Mouse (Mus musculus): Measurements from ENCODE around the gene Myom1. TPM values are rescaled to one million over a fixed set of nuclear protein-coding genes. Genes with fewer than 3 reads are reported as not detected.

Gene Myom1
- polyA plus RNA-seq, 1 experiment from 2014 or later: 1.3 TPM

- 81% methylated on average over 3 of the region's 3 CpGs for WGBS
- Histone ChIP-seq H3K36me3 (ENCODE audit: control insufficient read depth, insufficient read depth) (no peaks in the 10 kb centered on the region), H3K27me3 (replicated peaks; ENCODE audit: control insufficient read depth, insufficient read depth, low read length) (no peaks in the 10 kb centered on the region), H3K4me3 (replicated peaks; ENCODE audit: low read length) (no peak overlapping the region), H3K4me2 (ENCODE audit: low read length) (no peak overlapping the region), H3K9ac (replicated peaks; ENCODE audit: low read depth, low read length) (no peak overlapping the region), H3K9me3 (ENCODE audit: control insufficient read depth, low read length) (no peaks in the 10 kb centered on the region), H3K4me1 (replicated peaks; ENCODE audit: control insufficient read depth, insufficient read depth, low read length) (no peaks in the 10 kb centered on the region), H3K27ac (ENCODE audit: low read length) (no peak overlapping the region)
- no peak for ATAC-seq
Observed at GRCm38 (mm10) chr17:71057758-71058157, 55.3 kb downstream of the Myom1 start.

- H3K36me3 ChIP-seq (ENCODE audit: control insufficient read depth, insufficient read depth): no peaks in the 10 kb centered on the region
- no peaks in the 10 kb centered on the region for H3K9me3 ChIP-seq (ENCODE audit: control insufficient read depth, low read length)
- 85% methylated on average over 3 of the region's 3 CpGs for WGBS
- H3K27ac ChIP-seq (ENCODE audit: low read length): no peak overlapping the region
- no peak overlapping the region for H3K4me3 ChIP-seq (replicated peaks; ENCODE audit: low read length)
- H3K4me1 ChIP-seq (replicated peaks; ENCODE audit: control insufficient read depth, insufficient read depth, low read length): no peaks in the 10 kb centered on the region
- H3K9ac ChIP-seq (replicated peaks; ENCODE audit: low read depth, low read length): no peak overlapping the region
- ATAC-seq: no peak
- H3K4me2 ChIP-seq (ENCODE audit: low read length): no peak overlapping the region
- H3K27me3 ChIP-seq (replicated peaks; ENCODE audit: control insufficient read depth, insufficient read depth, low read length): no peaks in the 10 kb centered on the region
Observed at GRCm38 (mm10) chr17:71059213-71059612, 56.8 kb downstream of the Myom1 start.

GRCm38 (mm10) chr17:71062049-71062560, 59.7 kb downstream of the Myom1 start:
- 47% methylated on average over 5 of the region's 5 CpGs for WGBS

GRCm38 (mm10) chr17:71062870-71063602, 60.6 kb downstream of the Myom1 start:
- Histone ChIP-seq H3K4me1 (replicated peaks; ENCODE audit: control insufficient read depth, insufficient read depth, low read length) (no peaks in the 10 kb centered on the region), H3K27ac (ENCODE audit: low read length) (no peak overlapping the region), H3K36me3 (ENCODE audit: control insufficient read depth, insufficient read depth) (no peaks in the 10 kb centered on the region), H3K9me3 (ENCODE audit: control insufficient read depth, low read length) (no peaks in the 10 kb centered on the region), H3K27me3 (replicated peaks; ENCODE audit: control insufficient read depth, insufficient read depth, low read length) (no peaks in the 10 kb centered on the region), H3K4me3 (replicated peaks; ENCODE audit: low read length) (no peak overlapping the region), H3K4me2 (ENCODE audit: low read length) (no peak overlapping the region), H3K9ac (replicated peaks; ENCODE audit: low read depth, low read length) (no peak overlapping the region)
- 78% methylated on average over 13 of the region's 13 CpGs for WGBS
- peak; percentile 69 for ATAC-seq

More at GRCm38 (mm10) chr17:71062049-71062560, 59.7 kb downstream of the Myom1 start:
- Histone ChIP-seq H3K4me1 (replicated peaks; ENCODE audit: control insufficient read depth, insufficient read depth, low read length) (no peaks in the 10 kb centered on the region), H3K4me2 (ENCODE audit: low read length) (no peak overlapping the region), H3K27ac (ENCODE audit: low read length) (no peak overlapping the region), H3K27me3 (replicated peaks; ENCODE audit: control insufficient read depth, insufficient read depth, low read length) (no peaks in the 10 kb centered on the region), H3K9ac (replicated peaks; ENCODE audit: low read depth, low read length) (no peak overlapping the region), H3K9me3 (ENCODE audit: control insufficient read depth, low read length) (no peaks in the 10 kb centered on the region), H3K4me3 (replicated peaks; ENCODE audit: low read length) (no peak overlapping the region), H3K36me3 (ENCODE audit: control insufficient read depth, insufficient read depth) (no peaks in the 10 kb centered on the region)
- no peak for ATAC-seq

GRCm38 (mm10) chr17:71064463-71065014, 62.1 kb downstream of the Myom1 start:
- Histone ChIP-seq H3K27me3 (replicated peaks; ENCODE audit: control insufficient read depth, insufficient read depth, low read length) (no peaks in the 10 kb centered on the region), H3K9me3 (ENCODE audit: control insufficient read depth, low read length) (no peaks in the 10 kb centered on the region), H3K4me3 (replicated peaks; ENCODE audit: low read length) (no peak overlapping the region), H3K27ac (ENCODE audit: low read length) (no peak overlapping the region), H3K9ac (replicated peaks; ENCODE audit: low read depth, low read length) (no peak overlapping the region), H3K36me3 (ENCODE audit: control insufficient read depth, insufficient read depth) (no peaks in the 10 kb centered on the region), H3K4me2 (ENCODE audit: low read length) (no peak overlapping the region), H3K4me1 (replicated peaks; ENCODE audit: control insufficient read depth, insufficient read depth, low read length) (no peaks in the 10 kb centered on the region)
- 67% methylated on average over 7 of the region's 7 CpGs for WGBS
- ATAC-seq: no peak

- no peak for ATAC-seq
- 74% methylated on average over 6 of the region's 6 CpGs for WGBS
Observed at GRCm38 (mm10) chr17:71065127-71065526, 62.7 kb downstream of the Myom1 start.

GRCm38 (mm10) chr17:71069176-71069575, 66.7 kb downstream of the Myom1 start:
- no peak overlapping the region for H3K4me2 ChIP-seq (ENCODE audit: low read length)
- no peaks in the 10 kb centered on the region for H3K4me1 ChIP-seq (replicated peaks; ENCODE audit: control insufficient read depth, insufficient read depth, low read length)
- no peaks in the 10 kb centered on the region for H3K27me3 ChIP-seq (replicated peaks; ENCODE audit: control insufficient read depth, insufficient read depth, low read length)
- ATAC-seq: no peak
- no peak overlapping the region for H3K4me3 ChIP-seq (replicated peaks; ENCODE audit: low read length)
- WGBS: 80% methylated on average over 9 of the region's 9 CpGs
- no peaks in the 10 kb centered on the region for H3K9me3 ChIP-seq (ENCODE audit: control insufficient read depth, low read length)
- no peaks in the 10 kb centered on the region for H3K36me3 ChIP-seq (ENCODE audit: control insufficient read depth, insufficient read depth)
- H3K27ac ChIP-seq (ENCODE audit: low read length): no peak overlapping the region
- H3K9ac ChIP-seq (replicated peaks; ENCODE audit: low read depth, low read length): no peak overlapping the region

More at GRCm38 (mm10) chr17:71065127-71065526, 62.7 kb downstream of the Myom1 start:
- Histone ChIP-seq H3K4me2 (ENCODE audit: low read length) (no peak overlapping the region), H3K36me3 (ENCODE audit: control insufficient read depth, insufficient read depth) (no peaks in the 10 kb centered on the region), H3K4me3 (replicated peaks; ENCODE audit: low read length) (no peak overlapping the region), H3K27me3 (replicated peaks; ENCODE audit: control insufficient read depth, insufficient read depth, low read length) (no peaks in the 10 kb centered on the region), H3K27ac (ENCODE audit: low read length) (no peak overlapping the region), H3K4me1 (replicated peaks; ENCODE audit: control insufficient read depth, insufficient read depth, low read length) (no peaks in the 10 kb centered on the region), H3K9ac (replicated peaks; ENCODE audit: low read depth, low read length) (no peak overlapping the region), H3K9me3 (ENCODE audit: control insufficient read depth, low read length) (no peaks in the 10 kb centered on the region)

GRCm38 (mm10) chr17:71071958-71072357, 69.5 kb downstream of the Myom1 start:
- no peaks in the 10 kb centered on the region for H3K36me3 ChIP-seq (ENCODE audit: control insufficient read depth, insufficient read depth)
- WGBS: 88% methylated on average over 10 of the region's 10 CpGs
- H3K4me2 ChIP-seq (ENCODE audit: low read length): no peak overlapping the region

GRCm38 (mm10) chr17:71074386-71074785, 72.0 kb downstream of the Myom1 start:
- H3K9ac ChIP-seq (replicated peaks; ENCODE audit: low read depth, low read length): no peak overlapping the region
- H3K4me1 ChIP-seq (replicated peaks; ENCODE audit: control insufficient read depth, insufficient read depth, low read length): no peaks in the 10 kb centered on the region
- H3K4me2 ChIP-seq (ENCODE audit: low read length): no peak overlapping the region
- no peak for ATAC-seq
- H3K27ac ChIP-seq (ENCODE audit: low read length): no peak overlapping the region
- no peak overlapping the region for H3K4me3 ChIP-seq (replicated peaks; ENCODE audit: low read length)
- H3K9me3 ChIP-seq (ENCODE audit: control insufficient read depth, low read length): no peaks in the 10 kb centered on the region
- H3K36me3 ChIP-seq (ENCODE audit: control insufficient read depth, insufficient read depth): no peaks in the 10 kb centered on the region
- WGBS: 70% methylated on average over 4 of the region's 4 CpGs
- H3K27me3 ChIP-seq (replicated peaks; ENCODE audit: control insufficient read depth, insufficient read depth, low read length): no peaks in the 10 kb centered on the region

More at GRCm38 (mm10) chr17:71071958-71072357, 69.5 kb downstream of the Myom1 start:
- H3K9ac ChIP-seq (replicated peaks; ENCODE audit: low read depth, low read length): no peak overlapping the region
- H3K4me1 ChIP-seq (replicated peaks; ENCODE audit: control insufficient read depth, insufficient read depth, low read length): no peaks in the 10 kb centered on the region
- no peak overlapping the region for H3K4me3 ChIP-seq (replicated peaks; ENCODE audit: low read length)
- ATAC-seq: no peak
- H3K27ac ChIP-seq (ENCODE audit: low read length): no peak overlapping the region
- no peaks in the 10 kb centered on the region for H3K27me3 ChIP-seq (replicated peaks; ENCODE audit: control insufficient read depth, insufficient read depth, low read length)
- no peaks in the 10 kb centered on the region for H3K9me3 ChIP-seq (ENCODE audit: control insufficient read depth, low read length)

Measured in forebrain, embryonic 16.5 days (tissue).